Mouse (Mus musculus): Measurements from ENCODE around the gene Nexn.
A peak's percentile ranks its signal among the peaks of the same experiment; 100 is the strongest.

Gene Nexn

DNA sequence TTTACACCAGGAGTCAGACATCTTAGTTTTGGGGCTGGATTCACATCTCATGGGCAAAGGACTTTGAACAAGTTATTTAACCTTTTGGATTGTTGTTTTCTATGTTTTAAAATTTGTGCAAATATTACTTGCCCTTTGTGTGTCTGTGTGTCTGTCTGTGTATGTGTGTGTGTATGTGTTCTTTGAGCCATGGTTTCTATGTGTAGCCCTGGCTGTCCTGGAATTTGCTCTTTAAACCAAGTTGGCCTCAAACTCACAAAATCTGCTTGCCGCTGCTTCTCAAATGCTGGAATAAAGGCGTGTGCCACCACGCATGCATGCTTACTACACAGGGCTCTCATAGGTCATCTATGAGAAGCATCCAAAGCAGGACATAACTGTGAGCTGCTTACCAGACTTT, 10.8 kb upstream of the Nexn start:
- DNase-seq = no peak

DNA sequence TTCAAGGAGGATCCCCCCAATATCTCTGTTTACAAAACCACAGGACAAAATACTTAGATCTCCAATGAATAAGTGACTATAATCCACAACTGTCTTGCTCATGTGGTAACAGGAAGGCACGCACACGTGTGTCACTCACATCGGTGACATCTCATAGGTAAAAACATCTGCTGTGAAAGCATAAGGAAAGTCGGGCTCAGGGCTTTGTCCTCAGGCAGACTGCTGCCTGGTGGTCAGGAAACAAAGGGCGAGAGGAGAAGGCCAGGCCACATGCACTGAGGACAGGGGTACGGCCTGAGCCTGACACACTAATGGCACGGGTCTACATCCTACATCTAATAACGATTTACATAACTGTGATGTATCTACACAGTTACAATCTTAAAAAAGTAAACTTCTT, 8.9 kb upstream of the Nexn start:
- DNase-seq = no peak

DNA sequence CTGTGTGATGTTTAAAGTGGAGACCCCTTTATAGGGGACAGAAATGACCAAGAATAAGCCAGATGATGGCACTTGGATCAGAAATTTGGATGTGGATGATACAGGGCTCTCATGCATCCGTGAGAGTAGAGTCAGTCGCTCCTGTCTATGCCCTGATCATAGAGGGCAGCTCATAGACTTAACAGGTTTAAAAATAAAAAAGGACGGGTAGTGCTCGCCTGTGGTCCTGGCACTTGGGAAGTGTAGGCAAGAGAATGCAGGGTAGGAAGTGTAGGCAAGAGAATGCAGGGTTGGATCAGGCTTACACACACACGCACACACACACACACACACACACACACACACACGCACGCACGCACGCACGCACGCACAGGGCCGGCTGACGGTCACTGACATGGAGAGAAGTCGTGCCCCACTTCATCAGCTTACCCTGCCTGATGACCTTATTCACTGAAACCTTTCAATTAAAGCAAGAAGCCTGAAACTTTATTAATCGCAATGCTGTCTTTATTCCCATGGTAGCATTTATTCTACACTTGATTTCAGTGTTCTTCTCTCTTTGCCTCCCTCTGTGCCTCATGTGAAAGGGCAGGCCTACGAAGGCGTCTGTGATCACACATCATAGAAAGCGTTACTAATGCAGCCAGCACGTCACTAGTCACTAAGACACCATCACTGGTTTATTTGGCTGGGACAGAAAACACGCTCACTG, 7.0 kb upstream of the Nexn start:
- DNase-seq = no peak

- no peak for DNase-seq
Observed at GRCm38 (mm10) chr3:152271876-152272275, 5.7 kb upstream of the Nexn start.

GRCm38 (mm10) chr3:152271071-152271710, 5.0 kb upstream of the Nexn start:
- DNase-seq = no peak

DNA sequence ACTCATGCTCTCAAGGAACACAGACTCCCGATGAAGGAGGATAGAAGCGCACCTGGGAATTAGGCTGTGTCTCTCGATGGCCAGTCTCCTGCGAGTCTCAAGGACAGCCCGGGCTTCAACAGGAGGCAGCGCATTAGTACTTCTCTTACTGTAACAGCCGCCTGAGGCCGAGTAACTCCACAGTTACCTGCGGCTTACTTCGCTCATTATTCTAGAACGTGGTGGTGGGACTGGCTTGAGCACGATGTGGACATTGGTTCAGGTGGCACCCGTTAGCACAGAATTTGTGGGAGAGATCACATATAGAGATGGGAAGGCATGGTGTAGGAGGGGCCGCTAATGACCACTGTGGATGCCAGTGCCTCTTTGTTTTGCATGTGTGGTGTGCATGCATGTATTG, 1.9 kb upstream of the Nexn start:
- no peak for DNase-seq

DNA sequence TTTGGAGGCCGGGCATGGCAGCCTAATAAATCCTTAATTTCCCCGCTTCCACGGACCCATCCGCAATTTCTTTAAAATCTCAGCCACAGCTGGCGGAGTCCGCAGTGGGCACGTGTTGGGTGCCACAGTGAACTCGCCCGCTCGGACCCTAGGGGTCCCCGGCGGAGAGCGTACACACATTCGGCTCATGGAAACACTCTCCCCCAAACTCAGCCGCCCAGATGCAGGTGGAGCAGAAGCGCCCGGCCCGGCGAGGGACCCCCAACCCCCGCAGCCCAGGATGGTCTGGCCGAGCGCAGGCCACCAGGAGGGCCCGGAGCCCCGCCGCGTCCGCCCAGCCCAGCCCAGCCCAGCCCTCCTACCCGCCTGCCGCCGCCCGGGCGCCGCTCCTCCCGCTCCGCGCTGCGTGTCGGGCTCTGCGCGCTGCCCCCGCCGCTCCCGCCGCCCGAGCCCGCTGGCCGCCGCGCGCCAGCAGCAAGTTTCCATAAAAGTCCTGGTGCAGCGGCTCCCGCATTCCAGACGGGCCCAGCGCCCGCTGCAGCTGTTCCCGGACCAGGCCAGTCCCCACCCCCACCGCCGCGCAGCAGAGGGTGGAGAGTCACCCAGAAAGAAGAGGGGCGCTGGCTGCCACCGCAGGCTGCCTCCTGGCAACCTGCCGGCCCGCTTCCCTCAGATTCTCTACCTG, 657 bp downstream of the Nexn start:
- peak; percentile 16 for DNase-seq

DNA sequence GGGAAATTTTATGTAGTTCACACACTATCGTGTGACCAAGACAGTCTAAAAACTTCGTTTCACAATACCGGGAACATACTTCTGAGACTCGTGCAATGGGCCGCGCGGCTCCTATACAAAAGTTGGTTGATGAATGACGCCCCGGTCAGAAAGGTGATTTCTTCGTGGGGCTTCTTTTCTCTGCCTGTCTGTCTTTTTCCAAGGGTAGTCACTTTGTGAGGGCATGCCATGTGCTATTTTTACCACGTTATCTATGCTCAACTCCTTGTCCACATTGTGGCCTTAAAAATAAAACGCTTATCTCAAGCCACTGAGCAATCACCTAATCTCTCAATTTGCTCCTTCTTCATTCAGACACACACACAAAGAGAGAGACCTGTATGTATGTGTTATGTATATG, 1.3 kb downstream of the Nexn start:
- no peak for DNase-seq

- DNase-seq = no peak
Observed at GRCm38 (mm10) chr3:152264374-152264773, 1.8 kb downstream of the Nexn start.

DNA sequence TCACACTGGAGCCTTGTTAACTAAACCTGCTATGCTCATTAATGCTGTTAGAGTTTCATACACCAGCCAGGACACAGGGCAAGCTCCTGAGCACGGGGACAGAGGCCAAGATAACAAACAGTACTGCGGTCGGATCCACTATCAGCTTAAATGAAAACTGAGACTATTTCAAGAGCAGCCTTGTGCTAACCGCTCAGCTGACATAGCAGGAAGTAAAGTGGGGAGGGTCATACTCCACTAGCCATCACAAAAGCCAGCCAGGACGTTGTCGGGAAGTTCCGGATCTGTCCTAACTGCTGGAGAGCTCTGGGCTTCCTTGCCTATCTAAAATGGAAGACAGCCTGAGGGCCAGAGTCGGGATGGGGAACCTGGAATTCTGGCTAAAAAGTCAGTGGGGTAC, 4.2 kb downstream of the Nexn start:
- no peak for DNase-seq

GRCm38 (mm10) chr3:152261436-152261835, 4.7 kb downstream of the Nexn start:
- DNase-seq = no peak

DNA sequence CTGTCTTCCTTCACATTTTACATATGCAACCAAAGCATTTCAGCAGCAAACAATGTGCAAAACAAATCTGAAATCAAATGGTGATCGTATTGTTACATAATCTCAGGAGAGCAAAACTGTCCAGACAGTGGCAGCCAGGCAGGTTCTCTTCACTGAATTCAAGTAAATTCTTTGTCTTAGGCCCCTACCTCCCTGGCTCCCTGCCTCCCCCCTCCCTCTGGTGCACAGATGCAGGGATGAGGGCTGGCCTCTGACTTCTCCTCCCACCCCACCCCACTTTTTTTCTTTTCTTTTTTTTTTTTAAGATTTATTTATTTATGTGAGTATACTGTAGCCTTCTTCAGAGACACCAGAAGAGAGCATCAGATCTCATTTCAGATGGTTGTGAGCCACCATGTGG, 5.8 kb downstream of the Nexn start:
- DNase-seq = no peak

DNA sequence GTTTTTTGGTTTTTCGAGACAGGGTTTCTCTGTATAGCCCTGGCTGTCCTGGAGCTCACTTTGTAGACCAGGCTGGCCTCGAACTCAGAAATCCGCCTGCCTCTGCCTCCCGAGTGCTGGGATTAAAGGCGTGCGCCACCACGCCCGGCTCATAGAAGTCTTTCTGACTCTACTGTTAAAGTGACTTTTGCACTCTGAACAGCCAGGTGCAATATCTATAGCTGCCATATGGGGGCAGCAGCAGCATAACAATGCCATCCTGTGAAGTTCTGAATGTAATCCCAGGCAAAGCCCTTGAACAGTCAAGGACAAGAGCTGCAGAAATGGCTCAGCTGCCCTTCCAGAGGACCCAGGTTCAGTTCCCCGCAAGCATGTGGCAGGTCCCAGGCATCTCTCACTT, 6.7 kb downstream of the Nexn start:
- peak; percentile 48 for DNase-seq

- no peak for DNase-seq
Observed at GRCm38 (mm10) chr3:152257528-152257927, 8.6 kb downstream of the Nexn start.

GRCm38 (mm10) chr3:152250487-152250886, 15.7 kb downstream of the Nexn start:
- no peak for DNase-seq

DNA sequence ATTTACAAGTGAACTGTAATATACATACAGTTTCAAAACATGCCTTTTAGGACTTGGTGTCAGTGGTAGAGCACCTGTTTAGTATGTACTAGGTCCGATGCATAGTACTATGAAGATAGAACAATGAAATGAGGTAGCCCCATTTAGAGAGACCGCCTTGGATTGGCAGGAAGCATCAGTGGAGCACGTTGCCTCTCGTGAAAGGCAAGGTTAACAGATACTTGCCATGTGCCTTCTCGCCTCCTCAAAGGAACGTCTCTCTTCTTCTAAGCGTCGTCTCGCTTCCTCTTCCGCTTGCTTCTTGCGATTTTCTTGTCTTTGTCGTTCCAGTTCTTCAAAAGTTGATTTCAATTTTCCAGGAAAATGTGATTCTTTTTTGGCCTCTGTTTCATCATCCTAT, 18.4 kb downstream of the Nexn start:
- no peak for DNase-seq

DNA sequence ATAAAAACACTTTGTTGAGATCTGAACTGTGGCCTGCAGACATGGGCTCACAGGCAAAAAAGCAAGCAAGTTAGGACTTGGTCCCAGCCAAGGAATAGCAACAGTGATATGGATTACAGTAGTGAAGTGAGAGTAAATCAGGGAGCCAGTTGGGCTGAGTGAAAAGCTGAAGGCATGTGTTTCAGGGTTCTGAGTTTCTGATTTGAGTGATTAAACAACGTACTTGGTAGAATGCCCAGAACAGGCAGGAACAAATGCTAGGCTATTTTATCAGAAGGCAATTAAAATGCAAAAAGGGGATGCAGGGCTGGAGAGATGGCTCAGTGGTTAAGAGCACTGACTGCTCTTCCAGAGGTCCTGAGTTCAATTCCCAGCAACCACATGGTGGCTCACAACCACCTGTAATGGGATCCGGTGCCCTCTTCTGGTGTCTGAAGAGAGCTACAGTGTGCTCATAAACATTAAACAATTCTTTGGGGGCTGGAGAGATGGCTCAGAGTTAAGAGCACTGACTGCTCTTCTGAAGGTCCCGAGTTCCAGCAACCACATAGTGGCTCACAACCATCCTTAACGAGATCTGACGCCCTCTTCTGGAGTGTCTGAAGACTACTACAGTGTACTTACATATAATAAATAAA, 20.8 kb downstream of the Nexn start:
- DNase-seq = no peak

GRCm38 (mm10) chr3:152243304-152243703, 22.8 kb downstream of the Nexn start:
- no peak for DNase-seq

DNA sequence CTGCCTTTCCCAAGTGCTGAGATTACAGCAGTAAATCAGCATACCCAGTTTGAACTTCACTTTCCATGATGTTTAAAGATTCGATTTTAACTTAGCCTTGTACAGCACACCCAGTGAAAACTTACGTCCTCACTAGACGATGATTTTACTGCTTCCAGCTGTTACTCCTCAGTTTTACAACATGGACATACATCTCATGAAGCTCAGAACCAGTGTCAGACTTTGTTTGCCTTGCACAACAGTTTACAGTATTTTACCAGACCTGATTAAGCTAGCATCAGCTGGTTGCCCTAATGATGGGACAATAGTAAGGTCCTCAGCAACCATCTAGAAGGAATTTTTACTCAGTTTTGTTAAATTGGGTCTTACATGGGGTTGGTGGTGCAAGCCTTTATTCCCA, 25.1 kb downstream of the Nexn start:
- DNase-seq = no peak

DNA sequence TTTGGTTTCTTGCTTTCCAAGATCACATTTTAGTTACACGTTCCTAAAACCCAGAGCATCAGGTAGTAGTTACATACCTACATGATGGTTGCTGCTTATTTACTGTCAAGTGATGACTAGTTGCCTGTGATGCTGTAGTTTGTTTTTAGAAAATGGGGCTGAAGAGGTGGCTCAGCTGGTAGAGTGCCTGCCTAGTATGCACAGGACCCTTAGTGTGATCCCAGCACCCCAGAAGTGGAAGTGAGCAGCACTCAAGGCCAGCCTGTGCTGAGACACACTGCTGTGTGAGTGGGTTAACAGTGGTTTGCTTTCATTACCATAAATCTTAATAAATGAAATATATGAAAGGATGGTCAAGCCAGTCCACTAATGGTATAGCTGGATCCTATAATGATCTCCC, 26.6 kb downstream of the Nexn start:
- DNase-seq = no peak

DNA sequence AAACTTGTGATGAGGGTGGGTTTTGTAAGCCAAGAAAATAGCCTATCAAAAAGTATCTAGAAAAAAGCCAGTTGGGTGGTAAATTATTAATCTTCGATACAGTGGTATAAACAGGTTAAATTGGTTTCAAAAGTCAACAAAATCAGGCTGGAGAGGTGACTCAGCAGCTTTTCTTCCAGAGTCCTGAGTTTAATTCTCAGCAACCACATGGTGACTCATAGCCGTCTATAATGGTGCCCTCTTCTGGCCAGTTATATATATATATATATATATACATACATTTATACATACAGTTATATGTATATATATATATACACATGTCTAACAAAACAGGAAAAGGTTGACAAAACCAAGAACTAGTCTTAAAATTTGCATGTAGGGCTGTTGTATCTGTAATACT, 27.3 kb downstream of the Nexn start:
- DNase-seq = no peak

- no peak for DNase-seq
Observed at GRCm38 (mm10) chr3:152235805-152236204, 30.3 kb downstream of the Nexn start.

GRCm38 (mm10) chr3:152235238-152235637, 30.9 kb downstream of the Nexn start:
- no peak for DNase-seq
